Mouse (Mus musculus): ENCODE results near the gene Gng7.

GRCm38 (mm10) chr10:80940988-80941347, 73.8 kb downstream of the Gng7 start:
- TF ChIP-seq CTCF (conservative IDR thresholded peaks at IDR 0.05 in 1 of 2, IDR thresholded peaks at IDR 0.05 in 1 of 2; ENCODE audit: low read depth in 2 of 2, low read length in 2 of 2) = no peak
- no peak for TF ChIP-seq POLR2A (IDR thresholded peaks at IDR 0.05; ENCODE audit: low read depth, low read length)
- no peak for TF ChIP-seq EP300 (IDR thresholded peaks at IDR 0.05; ENCODE audit: low read length)

All from CH12.LX (cell line).